Mouse (Mus musculus) brown adipose tissue, adult 24 weeks (tissue): ENCODE measurements around the gene Rplp2. TPM values are rescaled to one million over a fixed set of nuclear protein-coding genes. Genes with fewer than 3 reads are reported as not detected.
"Not testable (repeated sequence)": the region's sequence is repeated elsewhere in the genome, so short reads cannot be mapped to it uniquely, and the experiment has no call there.

ENCODE experiments used
- H3K27ac ChIP-seq: fragments of 200-500 bp; replicated peaks from 2 replicates; pipeline ENCODE4 v1.5.1; 2012; ENCODE audit warnings: low read depth, mild to moderate bottlenecking, low read length
- H3K4me1 ChIP-seq: fragments of 200-500 bp; 2 replicates; pipeline ENCODE4 v1.6.1; 2012; ENCODE audit warnings: low read length, mixed read lengths; ENCODE audit not compliant: control insufficient read depth, insufficient read depth, insufficient read length
- H3K4me3 ChIP-seq: fragments of 200-500 bp; 2 replicates; pipeline ENCODE4 v1.5.1; 2012; ENCODE audit warnings: low read depth, mild to moderate bottlenecking, low read length, moderate library complexity; ENCODE audit not compliant: insufficient read depth
- polyA plus RNA-seq: library from polyadenylated mRNA; stranded (reverse); fragments of >200 nt; gene quantifications from 2 replicates; pipeline ENCODE4 v1.2.4, GENCODE M21; 2012; ENCODE audit not compliant: missing spikeins, insufficient read depth, insufficient read length

Rplp2 gene
- 1,680 and 2,099 TPM in 2 replicates for polyA plus RNA-seq

DNA sequence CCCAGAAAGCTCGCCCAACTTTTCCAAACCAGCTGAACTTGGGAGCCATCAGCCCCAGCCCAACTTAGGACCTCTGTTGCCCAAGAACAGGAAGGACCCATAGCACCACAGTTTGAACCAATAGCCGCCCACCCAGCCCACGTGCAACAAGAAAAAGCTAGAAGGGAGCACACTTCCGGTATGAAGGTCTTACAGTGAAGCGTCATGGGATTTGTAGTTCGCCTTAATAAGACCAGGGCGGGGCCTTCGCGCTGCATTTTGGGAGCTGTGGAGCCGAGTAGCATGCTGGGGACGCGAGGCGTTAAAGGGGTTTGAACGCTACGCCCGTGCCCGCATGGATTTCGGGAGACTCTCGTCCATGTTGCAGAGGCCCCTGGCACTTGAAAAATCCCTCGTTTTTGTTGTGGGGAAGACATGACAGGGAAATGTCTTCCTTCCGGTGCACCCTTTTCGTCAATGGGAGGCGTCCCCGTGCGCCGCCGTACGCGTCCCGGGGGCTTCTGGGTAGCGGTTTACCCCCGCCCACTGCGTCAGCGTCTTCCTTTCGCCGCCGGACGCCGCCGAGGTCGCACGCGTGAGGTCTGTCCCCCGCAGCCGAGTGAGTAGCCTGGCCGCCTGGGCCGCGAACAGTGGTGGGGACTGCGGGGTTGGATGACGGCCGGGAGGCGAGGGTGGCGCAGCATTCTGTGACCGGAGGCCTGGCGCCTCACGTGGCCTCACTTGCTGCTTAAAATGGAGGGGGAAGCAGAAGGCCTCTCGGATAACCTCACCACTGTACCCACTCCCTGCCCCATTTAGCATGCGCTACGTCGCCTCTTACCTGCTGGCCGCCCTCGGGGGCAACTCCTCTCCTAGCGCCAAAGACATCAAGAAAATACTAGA is at the start of gene Rplp2:
Rplp2 (plus strand) TSS at position 261 of the 882 bp plus-strand sequence.
- Histone ChIP-seq H3K4me3 (peak within 1 kb of the TSS; percentile 87), H3K4me1 (peaks cover 7% of the 10 kb centered on the region; the same call in 1 of the 2 replicates), H3K27ac (peak within 1 kb of the TSS; percentile 100)

DNA sequence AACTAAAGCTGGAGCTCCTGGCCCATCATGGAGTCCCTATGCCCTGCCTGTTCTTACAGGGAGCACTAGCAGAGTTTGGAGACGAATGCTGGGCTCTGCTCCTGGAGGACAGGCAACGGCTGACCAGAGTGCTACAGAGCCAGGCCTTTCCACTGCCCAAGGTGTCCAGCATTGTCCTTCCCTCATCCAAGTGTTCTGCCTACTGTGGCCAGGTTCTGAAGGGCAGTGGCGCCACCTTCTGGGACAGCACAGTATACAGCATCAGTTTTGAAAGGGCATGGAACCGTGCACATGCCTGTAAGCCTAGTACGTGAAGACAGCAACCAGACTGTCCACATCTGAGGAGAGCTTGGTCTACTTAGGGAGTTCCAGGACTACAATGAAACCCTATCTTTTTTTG is 43.9 kb upstream of the Rplp2 start:
- Histone ChIP-seq H3K4me1 (no peaks in the 10 kb centered on the region), H3K4me3 (no peak overlapping the region), H3K27ac (no peak overlapping the region)

DNA sequence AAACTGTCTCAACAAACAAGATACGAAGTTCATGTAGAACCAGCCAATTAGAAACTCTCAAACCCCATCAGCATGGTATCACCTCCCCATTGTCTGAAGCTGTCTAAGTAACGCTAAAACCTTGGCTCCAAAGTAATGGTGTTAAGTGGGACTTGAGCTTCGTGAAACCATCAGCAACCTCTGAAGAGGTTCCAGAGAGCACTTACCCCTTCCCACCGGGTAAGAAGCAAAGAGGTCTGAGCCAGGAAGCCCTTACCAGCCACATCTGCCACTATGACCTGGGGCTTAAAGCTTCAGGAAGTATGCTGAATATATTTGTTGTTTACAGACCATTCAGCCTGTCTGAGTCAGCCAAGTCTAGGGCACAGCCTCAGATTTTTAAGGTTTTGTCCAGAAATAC is 41.7 kb upstream of the Rplp2 start:
- H3K27ac ChIP-seq, result no peak overlapping the region
- H3K4me3 ChIP-seq, result no peak overlapping the region
- no peaks in the 10 kb centered on the region for H3K4me1 ChIP-seq

DNA sequence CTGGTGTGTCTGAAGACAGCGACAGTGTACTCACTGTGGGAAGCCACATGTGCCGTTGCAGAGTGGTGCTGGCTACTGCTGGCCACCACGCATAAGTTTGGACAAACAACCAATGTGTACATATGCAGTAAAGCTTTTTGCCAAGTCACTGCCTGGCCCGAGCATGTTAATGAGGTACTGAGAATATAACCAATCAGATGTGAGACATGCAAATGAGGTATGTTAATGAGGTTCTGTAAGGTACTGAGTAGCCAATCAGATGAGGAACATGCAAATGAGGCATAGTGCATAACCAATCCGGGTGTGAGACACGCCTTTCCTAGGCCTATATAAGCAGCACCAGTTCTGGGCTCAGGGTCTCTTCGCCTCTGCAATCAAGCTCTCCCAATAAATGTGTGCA is 39.5 kb upstream of the Rplp2 start:
- not testable (repeated sequence) for H3K4me3 ChIP-seq, H3K27ac ChIP-seq, H3K4me1 ChIP-seq

DNA sequence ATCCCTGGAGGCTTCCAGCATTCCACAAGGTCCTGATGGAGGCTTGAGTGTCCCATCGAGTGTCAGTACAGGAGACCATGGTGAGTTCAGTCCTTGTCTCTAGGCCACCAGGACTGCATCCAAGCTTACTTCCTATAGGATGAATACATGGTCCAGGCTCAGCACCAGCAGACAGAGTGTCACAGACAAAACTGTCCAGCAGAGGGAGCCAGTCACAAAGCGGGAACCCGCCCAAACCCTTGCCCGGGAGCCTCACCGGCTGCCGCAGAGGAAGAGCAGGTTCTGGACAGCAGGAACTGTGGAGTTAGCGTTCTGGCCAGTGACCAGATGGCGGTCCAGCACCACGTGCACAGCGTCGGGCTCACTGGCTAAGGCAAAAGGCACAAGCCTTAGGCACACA is 38.3 kb upstream of the Rplp2 start:
- H3K4me3 ChIP-seq, result no peak overlapping the region
- H3K27ac ChIP-seq, result no peak overlapping the region
- no peaks in the 10 kb centered on the region for H3K4me1 ChIP-seq

DNA sequence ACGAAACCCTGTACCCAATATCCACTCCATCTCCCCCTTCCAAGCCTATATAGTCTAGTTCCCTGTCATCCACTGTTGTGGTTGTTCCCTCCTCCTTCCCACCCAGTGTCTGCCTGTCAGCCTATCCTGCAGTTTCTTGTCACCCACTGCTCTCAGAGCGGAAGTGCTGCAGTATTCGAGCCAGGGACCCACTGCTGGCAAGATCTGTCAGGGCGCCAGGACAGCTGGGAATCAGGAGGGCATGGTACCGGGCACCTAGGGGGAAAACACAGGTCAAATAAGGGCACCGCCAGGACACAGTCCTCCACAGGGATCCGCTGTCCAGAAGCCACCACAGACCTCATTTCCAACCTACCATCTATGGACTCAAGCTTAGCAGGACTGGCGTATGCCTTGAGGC is 36.5 kb upstream of the Rplp2 start:
- H3K4me1 ChIP-seq, result no peaks in the 10 kb centered on the region
- no peak overlapping the region for H3K27ac ChIP-seq
- no peak overlapping the region for H3K4me3 ChIP-seq

DNA sequence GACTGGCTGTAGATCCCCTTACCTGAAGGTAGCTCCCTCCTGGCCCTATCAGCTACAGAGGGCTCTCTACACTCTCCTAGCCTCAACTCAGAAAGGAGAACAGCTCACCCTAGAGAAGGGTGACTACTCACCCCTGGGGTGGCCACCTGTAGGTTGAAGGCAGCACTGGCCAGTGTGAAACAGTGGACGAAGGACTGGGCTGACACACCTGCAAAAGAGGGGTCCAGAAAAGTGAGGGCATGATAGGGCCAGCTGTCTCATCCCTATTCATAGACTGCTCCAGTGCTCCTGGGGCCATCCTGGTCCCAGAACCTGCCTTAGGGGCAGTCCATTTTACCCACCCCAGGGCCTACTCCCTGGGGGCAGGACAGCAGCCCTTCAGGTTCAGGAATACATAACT is 35.5 kb upstream of the Rplp2 start:
- Histone ChIP-seq H3K27ac (no peak overlapping the region), H3K4me1 (no peaks in the 10 kb centered on the region), H3K4me3 (no peak overlapping the region)

DNA sequence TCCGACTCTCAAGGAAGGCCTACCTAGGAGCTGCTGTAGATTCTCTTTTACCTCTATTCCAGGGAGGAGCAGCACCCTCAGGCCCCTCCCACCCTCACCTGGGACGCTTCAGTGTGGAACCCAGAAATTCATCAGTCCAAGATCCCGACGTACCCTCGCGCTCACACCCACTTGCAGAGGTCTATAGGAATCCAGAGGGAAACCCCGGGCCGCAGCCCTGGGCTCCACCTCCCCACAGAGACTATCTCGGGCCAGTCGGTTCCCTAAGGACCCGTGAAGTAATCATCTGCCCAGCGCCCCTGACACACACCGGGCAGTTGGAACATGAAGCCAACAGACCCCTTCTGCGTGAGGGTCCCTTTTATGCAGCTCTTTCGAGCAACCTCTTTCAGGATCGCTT is 33.8 kb upstream of the Rplp2 start:
- H3K4me3 ChIP-seq, result peak overlapping the region; percentile 82
- H3K27ac ChIP-seq, result peak overlapping the region; percentile 60
- no peaks in the 10 kb centered on the region for H3K4me1 ChIP-seq

DNA sequence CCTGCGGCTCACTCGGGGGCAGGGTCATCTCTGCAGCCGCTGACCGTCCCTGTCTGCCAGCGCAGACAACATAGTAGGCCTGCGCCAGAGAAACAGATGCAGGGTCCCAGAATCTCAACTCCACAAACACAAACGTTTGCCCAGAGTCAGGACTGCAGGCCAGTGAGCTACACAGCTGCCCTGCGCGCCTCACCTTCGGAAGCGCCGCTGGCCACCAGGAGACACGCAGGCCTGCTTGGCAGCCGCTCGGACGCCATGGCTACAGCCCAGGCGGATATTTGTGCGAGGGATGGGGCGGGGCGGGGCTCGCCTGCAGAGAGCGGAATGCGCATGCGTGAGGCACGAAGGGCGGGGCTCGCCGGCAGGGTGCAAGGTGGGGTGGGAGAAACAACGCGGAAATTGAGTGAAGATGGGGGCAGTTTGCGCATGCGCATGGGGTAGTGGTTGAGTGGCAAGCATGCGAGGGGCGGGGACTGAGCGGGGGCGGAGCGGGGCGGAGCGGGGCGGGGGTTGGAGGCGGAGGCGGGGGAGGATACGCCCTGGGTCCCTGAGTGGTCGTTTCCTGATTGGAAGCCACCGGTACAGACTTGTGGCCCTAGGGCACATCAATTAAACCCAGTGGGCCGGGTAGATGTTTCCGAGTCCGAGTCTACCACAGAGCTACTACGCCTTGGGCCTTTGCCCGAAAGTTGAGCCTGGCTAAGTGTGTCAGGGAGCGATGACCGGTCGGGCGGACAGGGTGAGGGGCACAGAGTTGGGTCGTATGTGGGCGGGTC is 33.2 kb upstream of the Rplp2 start, which contains the start of gene Gatd1:
Gatd1 (minus strand) TSS at position 328 of the 776 bp plus-strand sequence.
- Histone ChIP-seq H3K4me1 (no peaks in the 10 kb centered on the region), H3K4me3 (peak within 1 kb of the TSS; percentile 82), H3K27ac (peak within 1 kb of the TSS; percentile 83)

DNA sequence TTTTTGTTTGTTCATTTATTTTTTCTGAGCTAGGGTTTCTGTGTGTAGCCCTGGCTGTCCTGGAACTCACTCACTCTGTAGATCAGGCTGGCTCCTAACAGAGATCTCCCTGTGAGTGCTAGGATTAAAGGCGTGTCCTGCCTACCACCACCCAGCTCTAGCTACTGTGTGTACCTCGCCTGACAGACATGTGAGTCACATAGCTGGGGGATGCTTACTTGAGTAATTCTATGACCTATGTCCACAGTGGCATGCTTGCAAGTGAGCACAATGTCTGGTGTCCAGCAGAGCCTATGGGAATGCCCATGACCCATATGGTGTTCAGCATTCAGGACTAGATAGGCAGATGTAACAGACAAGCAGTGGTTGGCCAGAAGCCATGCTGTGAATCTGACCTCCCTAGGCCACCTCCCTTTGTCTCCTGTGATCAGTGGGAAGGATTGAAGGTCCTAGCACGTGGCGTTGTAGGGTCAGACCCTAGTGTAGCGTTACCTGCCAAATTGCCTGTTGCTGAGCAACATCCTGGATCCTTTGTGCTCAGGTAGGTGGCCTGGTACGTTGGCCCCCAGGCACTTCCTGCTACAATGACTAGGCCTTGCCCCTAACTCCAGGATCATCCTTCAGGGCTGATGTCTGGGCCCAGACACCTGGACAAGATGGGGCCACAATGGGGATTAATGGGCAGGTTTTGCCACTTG is 30.9 kb upstream of the Rplp2 start:
- Histone ChIP-seq H3K4me3 (no peak overlapping the region), H3K27ac (no peak overlapping the region), H3K4me1 (no peaks in the 10 kb centered on the region)

DNA sequence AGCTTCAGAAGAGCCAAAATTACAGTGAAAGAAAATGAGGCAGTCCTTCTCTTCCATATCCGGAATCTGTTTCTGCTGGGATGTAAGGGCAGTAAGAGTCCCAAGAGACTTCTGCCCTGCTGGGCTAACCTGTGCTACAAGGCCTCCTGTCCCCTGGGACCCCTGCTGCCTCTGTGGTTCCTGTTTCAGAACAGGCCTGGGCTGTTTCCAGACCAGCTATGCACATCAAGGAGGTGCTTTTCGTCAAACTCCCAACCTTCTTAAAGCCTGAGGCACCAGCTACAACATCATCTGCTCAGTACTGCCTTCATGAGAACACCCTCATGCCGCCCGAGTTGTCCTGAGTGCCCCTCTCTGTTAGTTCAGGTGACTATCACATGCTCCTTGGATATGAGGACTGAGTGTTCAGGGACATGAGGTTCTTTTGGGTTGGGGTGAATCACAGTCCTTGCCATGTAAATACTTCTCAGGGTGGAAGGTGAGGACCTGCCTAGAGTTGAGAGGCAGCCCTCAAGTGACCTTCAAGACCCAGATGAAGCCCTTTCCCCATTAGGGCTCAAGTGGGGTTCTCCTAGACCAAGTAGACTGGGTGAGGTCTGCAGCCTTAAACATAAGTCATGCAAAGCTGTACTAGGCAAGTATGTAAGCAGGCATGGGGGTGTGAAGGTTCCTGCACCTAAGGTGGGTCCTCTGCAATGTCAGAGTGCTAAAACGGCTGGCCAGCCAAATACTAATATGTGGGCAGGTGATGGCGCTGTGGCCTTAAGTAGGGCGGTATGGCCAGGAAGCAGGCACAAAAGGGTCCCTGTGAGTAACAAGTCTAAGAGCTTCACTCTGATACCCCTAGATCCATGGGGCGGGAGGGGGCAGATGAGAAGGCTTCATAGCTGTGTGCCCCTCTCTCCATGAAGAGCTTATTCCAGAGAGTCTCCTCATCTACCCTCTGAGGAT is 29.2 kb upstream of the Rplp2 start:
- no peaks in the 10 kb centered on the region for H3K4me1 ChIP-seq
- H3K27ac ChIP-seq, result no peak overlapping the region
- no peak overlapping the region for H3K4me3 ChIP-seq

DNA sequence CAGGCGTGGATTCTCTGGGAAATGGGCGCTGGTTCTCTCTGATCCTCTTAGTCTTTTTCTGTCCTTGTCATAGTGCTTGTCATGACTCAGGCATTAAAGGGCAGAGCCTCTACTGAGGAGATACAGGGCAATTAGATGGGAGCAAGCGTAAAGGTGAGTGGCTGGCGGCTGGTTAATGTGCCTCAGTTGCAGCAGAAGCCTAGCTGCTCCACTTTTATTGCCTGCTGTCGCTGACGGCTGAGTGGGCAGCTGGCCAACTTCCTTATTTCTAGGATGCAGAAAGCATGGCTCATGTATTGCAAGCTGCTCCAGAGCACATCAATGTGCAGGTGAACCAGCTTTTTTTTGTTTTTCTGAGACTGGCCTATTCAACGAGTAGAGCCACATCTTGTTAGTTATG is 28.2 kb upstream of the Rplp2 start:
- H3K4me3 ChIP-seq, result no peak overlapping the region
- no peaks in the 10 kb centered on the region for H3K4me1 ChIP-seq
- H3K27ac ChIP-seq, result no peak overlapping the region

DNA sequence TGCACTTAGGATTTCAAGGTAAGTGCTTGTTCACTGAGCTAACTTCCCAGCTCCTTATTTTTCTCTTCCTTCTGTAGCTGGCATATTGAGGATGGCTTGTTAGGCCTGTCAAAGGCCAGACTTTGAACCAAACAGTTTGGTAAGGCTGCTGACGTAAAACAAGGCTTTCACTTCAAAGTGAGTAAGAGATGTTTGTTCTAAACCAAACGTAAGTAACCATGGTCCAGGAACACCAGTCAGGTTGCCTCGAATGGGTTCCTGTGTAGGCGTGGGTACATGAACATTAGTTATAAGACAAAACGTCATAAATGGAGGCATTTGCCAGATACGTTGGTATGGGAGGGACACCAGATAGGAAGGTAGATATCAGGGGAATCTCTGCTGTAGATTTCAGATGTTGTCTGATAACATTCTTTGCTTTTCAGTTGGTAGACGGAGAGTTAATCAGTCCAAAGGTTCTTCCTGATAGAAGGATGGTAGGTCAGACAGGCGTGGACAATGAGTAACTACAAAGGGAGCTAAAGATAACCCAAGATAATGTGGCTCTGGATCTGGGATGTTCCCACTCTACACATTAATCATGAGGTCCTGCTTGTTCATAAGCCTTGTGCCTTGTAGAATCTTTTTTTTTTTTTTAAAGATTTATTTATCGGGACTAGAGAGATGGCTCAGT is 27.0 kb upstream of the Rplp2 start:
- Histone ChIP-seq H3K4me1 (no peaks in the 10 kb centered on the region), H3K27ac (no peak overlapping the region), H3K4me3 (no peak overlapping the region)

DNA sequence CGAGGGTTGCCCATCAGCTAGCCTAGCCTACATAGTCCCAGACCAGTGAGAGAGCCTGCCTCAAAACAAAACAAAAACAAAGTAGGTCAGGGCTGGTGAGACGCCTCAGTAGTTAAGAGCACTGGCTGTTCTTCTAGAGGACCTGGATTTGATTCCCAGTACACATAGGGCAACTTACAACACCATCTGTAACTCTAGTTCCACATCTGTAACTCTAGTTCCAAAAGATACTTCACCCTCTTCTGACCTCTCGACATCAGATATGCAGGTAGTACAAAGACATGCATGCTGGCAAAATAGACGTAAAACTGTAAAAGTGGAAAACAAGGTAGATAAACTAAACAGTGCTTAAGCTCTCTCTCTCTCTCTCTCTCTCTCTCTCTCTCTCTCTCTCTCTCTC is 23.4 kb upstream of the Rplp2 start:
- Histone ChIP-seq H3K4me1 (0 out of 2 replicates have a peak, but pooled peaks cover 1% of the 10 kb centered on the region), H3K27ac (no peak overlapping the region), H3K4me3 (no peak overlapping the region)
